Mouse (Mus musculus) midbrain, embryonic 13.5 days (tissue): ENCODE data around the gene Vdr. TPM values are rescaled to one million over a fixed set of nuclear protein-coding genes. Genes with fewer than 3 reads are reported as not detected.

Source experiments
- ATAC-seq: fragments of 200-750 bp; cut with Nextera tagmentation; 2 replicates; pipeline ENCODE4 v1.8.0; 2017; ENCODE audit warnings: mild to moderate bottlenecking, moderate TSS enrichment, moderate library complexity
- H3K27ac ChIP-seq: fragments of 300-500 bp; sonication (generic); 2 replicates; pipeline ENCODE4 v1.5.1; 2015; ENCODE audit warnings: inconsistent platforms, mild to moderate bottlenecking, moderate library complexity
- H3K27me3 ChIP-seq: fragments of 300-500 bp; sonication (generic); 2 replicates; pipeline ENCODE4 v1.6.1; 2015; ENCODE audit warnings: mild to moderate bottlenecking, inconsistent platforms
- H3K36me3 ChIP-seq: fragments of 300-500 bp; sonication (generic); 2 replicates; pipeline ENCODE4 v1.6.1; 2015; ENCODE audit warnings: mild to moderate bottlenecking, inconsistent platforms
- H3K4me1 ChIP-seq: fragments of 300-500 bp; sonication (generic); replicated peaks from 2 replicates; pipeline ENCODE4 v1.6.1; 2015; ENCODE audit warnings: inconsistent platforms
- H3K4me2 ChIP-seq: fragments of 300-500 bp; sonication (generic); replicated peaks from 2 replicates; pipeline ENCODE4 v1.6.1; 2015; ENCODE audit warnings: moderate library complexity, mild to moderate bottlenecking, inconsistent platforms
- H3K4me3 ChIP-seq: fragments of 300-500 bp; sonication (generic); replicated peaks from 2 replicates; pipeline ENCODE4 v1.5.1; 2015; ENCODE audit warnings: mild to moderate bottlenecking, inconsistent platforms
- H3K9ac ChIP-seq: fragments of 300-500 bp; sonication (generic); replicated peaks from 2 replicates; pipeline ENCODE4 v1.6.1; 2015; ENCODE audit warnings: mild to moderate bottlenecking, inconsistent platforms
- H3K9me3 ChIP-seq: fragments of 300-500 bp; sonication (generic); 2 replicates; pipeline ENCODE4 v1.6.1; 2016; ENCODE audit warnings: mild to moderate bottlenecking, inconsistent platforms
- WGBS: fragments of 180-500 bp; shearing (Covaris S2); methylation state at CpG from one replicate; pipeline ENCODE4 v1.1.7; 2015; 5-methylcytosine and 5-hydroxymethylcytosine counted together
- polyA plus RNA-seq: library from polyadenylated mRNA; unstranded; fragments of >200 nt; fragmentation: Nextera tagmentation; extraction: Ambion mirVana; gene quantifications from 2 replicates; pipeline ENCODE4 v1.2.1, GENCODE M21; 2015

The Vdr gene
- polyA plus RNA-seq, 1 experiment from 2014 or later: not detected

GRCm38 (mm10) chr15:97917994-97918393 is 7.6 kb upstream of the Vdr start:
- no peaks in the 10 kb centered on the region for H3K36me3 ChIP-seq
- peaks cover 3% of the 10 kb centered on the region; the same call in 1 of the 2 replicates for H3K27me3 ChIP-seq
- WGBS: 85% methylated on average over 9 of the region's 9 CpGs

DNA sequence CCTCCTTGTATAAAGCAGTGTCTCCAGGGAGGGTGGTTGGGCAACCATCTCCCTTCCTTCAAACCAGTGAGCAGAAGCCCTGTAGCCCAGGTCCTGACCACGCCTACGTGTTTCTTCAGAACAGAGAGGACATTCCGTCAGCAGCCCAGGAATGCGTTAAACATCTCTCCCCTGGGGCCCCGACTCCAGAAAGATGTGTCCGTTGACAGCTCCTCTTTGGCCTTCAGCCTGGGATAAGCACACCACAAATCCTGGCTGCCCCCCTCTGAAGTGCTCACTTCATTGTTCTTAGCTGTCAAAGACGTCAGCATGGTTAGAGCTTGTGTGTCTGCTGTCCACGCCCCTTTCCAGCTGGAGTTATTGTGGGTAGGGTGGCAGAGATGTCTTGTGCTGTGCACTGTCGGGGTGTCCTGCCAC is 3.9 kb upstream of the Vdr start:
- no peak overlapping the region for H3K27ac ChIP-seq
- 0 out of 2 replicates have a peak, but pooled peaks have one; percentile 50 for ATAC-seq
- H3K36me3 ChIP-seq: no peaks in the 10 kb centered on the region
- H3K9me3 ChIP-seq: no peaks in the 10 kb centered on the region
- WGBS: 15% methylated on average over 9 of the region's 9 CpGs
- peaks cover 13% of the 10 kb centered on the region for H3K27me3 ChIP-seq
- peak overlapping the region; percentile 28 for H3K4me2 ChIP-seq
- H3K4me1 ChIP-seq: peaks cover 10% of the 10 kb centered on the region
- no peak overlapping the region for H3K9ac ChIP-seq
- no peak overlapping the region for H3K4me3 ChIP-seq

More at GRCm38 (mm10) chr15:97917994-97918393, 7.6 kb upstream of the Vdr start:
- Histone ChIP-seq H3K4me1 (peaks cover 10% of the 10 kb centered on the region), H3K4me2 (no peak overlapping the region), H3K27ac (no peak overlapping the region), H3K9ac (no peak overlapping the region), H3K4me3 (no peak overlapping the region), H3K9me3 (no peaks in the 10 kb centered on the region)
- ATAC-seq: no peak

- peaks cover 15% of the 10 kb centered on the region for H3K4me1 ChIP-seq
- no peaks in the 10 kb centered on the region for H3K36me3 ChIP-seq
- peak; percentile 60 for ATAC-seq
- H3K4me3 ChIP-seq: peak overlapping the region; percentile 41
- H3K9me3 ChIP-seq: no peaks in the 10 kb centered on the region
- H3K27ac ChIP-seq: no peak overlapping the region
- H3K9ac ChIP-seq: peak overlapping the region; percentile 42
- WGBS: 1% methylated on average over 59 of the region's 59 CpGs
- H3K27me3 ChIP-seq: peaks cover 50% of the 10 kb centered on the region
- peak overlapping the region; percentile 67 for H3K4me2 ChIP-seq
These were observed 2.4 kb downstream of the Vdr start for GRCm38 (mm10) chr15:97907801-97908751.

DNA sequence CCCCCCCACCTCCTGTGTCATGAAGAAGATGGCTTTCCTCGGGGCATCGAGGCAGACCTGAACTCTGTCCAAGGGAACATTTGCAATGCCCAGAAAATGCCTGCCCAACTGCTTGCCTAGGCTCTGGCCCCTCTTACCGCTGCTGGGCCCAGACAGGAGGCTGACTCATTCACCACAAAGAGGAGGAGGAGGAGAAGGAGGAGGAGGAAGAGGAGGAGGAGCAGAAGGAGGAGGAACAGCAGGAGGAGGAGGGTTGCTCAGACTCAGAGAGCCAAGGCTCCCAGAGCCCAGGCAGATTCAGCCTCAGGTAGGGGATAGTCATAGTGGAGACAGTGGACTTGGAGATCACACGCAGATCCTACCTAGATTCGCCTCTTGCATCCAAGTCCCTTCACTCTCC is 3.2 kb downstream of the Vdr start:
- Histone ChIP-seq H3K9me3 (no peaks in the 10 kb centered on the region), H3K27me3 (peaks cover 50% of the 10 kb centered on the region), H3K4me2 (peak overlapping the region; percentile 67), H3K9ac (no peak overlapping the region), H3K4me3 (no peak overlapping the region), H3K27ac (no peak overlapping the region), H3K4me1 (peaks cover 15% of the 10 kb centered on the region), H3K36me3 (no peaks in the 10 kb centered on the region)
- 53% methylated on average over 5 of the region's 5 CpGs for WGBS
- ATAC-seq: no peak

GRCm38 (mm10) chr15:97905281-97905680 is 5.1 kb downstream of the Vdr start:
- peaks cover 45% of the 10 kb centered on the region for H3K27me3 ChIP-seq
- no peak overlapping the region for H3K4me3 ChIP-seq
- WGBS: 69% methylated on average over 6 of the region's 6 CpGs
- no peak overlapping the region for H3K4me2 ChIP-seq
- no peak overlapping the region for H3K9ac ChIP-seq
- ATAC-seq: no peak
- no peaks in the 10 kb centered on the region for H3K9me3 ChIP-seq
- no peaks in the 10 kb centered on the region for H3K36me3 ChIP-seq
- no peak overlapping the region for H3K27ac ChIP-seq
- peaks cover 15% of the 10 kb centered on the region for H3K4me1 ChIP-seq

DNA sequence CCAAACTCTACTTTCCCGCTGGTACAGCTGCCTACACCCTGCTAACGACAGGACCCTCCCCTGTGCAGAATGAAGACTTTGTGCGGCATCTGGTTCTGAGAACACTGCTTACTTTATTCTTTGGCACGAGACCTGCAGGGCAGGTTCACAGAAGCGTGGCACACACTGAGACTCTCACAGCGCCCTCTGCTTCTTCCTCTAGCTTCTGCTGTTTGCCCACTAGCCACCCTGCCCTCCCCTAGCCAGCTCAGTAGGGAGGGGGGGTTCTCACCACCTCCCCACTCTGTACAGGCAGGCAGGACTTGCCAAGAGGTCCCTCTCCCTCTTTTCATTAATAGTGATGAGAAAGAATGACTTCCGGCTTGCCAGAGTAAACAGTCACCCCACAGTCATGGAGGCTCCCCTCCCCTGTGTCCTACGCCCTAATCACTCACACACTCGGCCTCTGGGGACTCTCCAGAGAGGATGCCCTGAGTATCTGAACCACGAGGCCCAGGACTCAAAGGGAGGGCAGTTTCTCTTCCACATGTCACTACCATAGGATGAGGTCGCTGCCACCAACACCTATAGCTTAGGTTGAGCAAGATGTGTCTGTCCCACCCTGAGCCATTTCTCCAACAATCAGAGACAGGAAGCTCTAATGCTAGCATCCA is 6.0 kb downstream of the Vdr start:
- Histone ChIP-seq H3K27me3 (peaks cover 41% of the 10 kb centered on the region), H3K36me3 (no peaks in the 10 kb centered on the region), H3K4me3 (no peak overlapping the region), H3K27ac (no peak overlapping the region), H3K9ac (no peak overlapping the region), H3K4me2 (no peak overlapping the region), H3K9me3 (no peaks in the 10 kb centered on the region), H3K4me1 (peaks cover 15% of the 10 kb centered on the region)
- ATAC-seq: no peak
- 72% methylated on average over 11 of the region's 11 CpGs for WGBS

- Histone ChIP-seq H3K4me3 (no peak overlapping the region), H3K4me2 (no peak overlapping the region), H3K4me1 (peaks cover 12% of the 10 kb centered on the region), H3K9ac (no peak overlapping the region), H3K9me3 (no peaks in the 10 kb centered on the region), H3K27ac (no peak overlapping the region), H3K36me3 (no peaks in the 10 kb centered on the region), H3K27me3 (peaks cover 31% of the 10 kb centered on the region)
- ATAC-seq: no peak
- 81% methylated on average over 15 of the region's 15 CpGs for WGBS
These were observed 7.0 kb downstream of the Vdr start for GRCm38 (mm10) chr15:97903261-97904009.

- Histone ChIP-seq H3K4me3 (no peak overlapping the region), H3K27me3 (peaks cover 6% of the 10 kb centered on the region; the same call in 1 of the 2 replicates), H3K36me3 (no peaks in the 10 kb centered on the region), H3K27ac (no peak overlapping the region), H3K4me2 (no peak overlapping the region), H3K9ac (no peak overlapping the region), H3K4me1 (no peaks in the 10 kb centered on the region), H3K9me3 (no peaks in the 10 kb centered on the region)
- no peak for ATAC-seq
- WGBS: 88% methylated on average over 9 of the region's 9 CpGs
These were observed 9.4 kb downstream of the Vdr start for GRCm38 (mm10) chr15:97900991-97901390.

- Histone ChIP-seq H3K27ac (no peak overlapping the region), H3K9ac (no peak overlapping the region), H3K4me2 (no peak overlapping the region), H3K27me3 (peaks cover 6% of the 10 kb centered on the region; the same call in 1 of the 2 replicates), H3K4me3 (no peak overlapping the region), H3K36me3 (no peaks in the 10 kb centered on the region), H3K4me1 (no peaks in the 10 kb centered on the region), H3K9me3 (no peaks in the 10 kb centered on the region)
- WGBS: 86% methylated on average over 12 of the region's 12 CpGs
- no peak for ATAC-seq
These were observed 10.0 kb downstream of the Vdr start for GRCm38 (mm10) chr15:97900336-97900912.

DNA sequence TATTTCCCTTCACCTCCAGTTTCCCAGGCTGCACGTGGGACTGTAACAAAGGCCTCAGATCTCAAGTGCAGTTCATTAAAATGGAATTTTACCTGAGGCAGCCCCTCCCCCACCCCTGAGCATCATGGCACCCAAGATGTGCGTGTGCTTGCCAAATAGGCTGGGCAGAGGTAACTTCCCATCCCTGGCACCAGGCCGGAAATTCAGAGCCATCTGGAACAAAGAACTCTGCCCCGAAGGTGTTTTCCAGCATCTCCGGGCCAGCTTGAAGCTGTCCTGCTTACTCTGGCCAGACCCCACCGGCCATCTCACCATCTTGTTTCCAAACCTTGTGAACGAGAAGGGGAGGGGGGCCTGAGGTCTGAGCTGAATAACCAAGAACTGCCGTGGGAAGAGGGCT is 10.7 kb downstream of the Vdr start:
- H3K4me2 ChIP-seq: no peak overlapping the region
- peaks cover 1% of the 10 kb centered on the region; the same call in 1 of the 2 replicates for H3K27me3 ChIP-seq
- no peak for ATAC-seq
- H3K4me3 ChIP-seq: no peak overlapping the region
- no peak overlapping the region for H3K9ac ChIP-seq
- H3K36me3 ChIP-seq: no peaks in the 10 kb centered on the region
- no peak overlapping the region for H3K27ac ChIP-seq
- WGBS: 67% methylated on average over 8 of the region's 8 CpGs
- no peaks in the 10 kb centered on the region for H3K9me3 ChIP-seq
- no peaks in the 10 kb centered on the region for H3K4me1 ChIP-seq

- Histone ChIP-seq H3K36me3 (no peaks in the 10 kb centered on the region), H3K9me3 (no peaks in the 10 kb centered on the region), H3K4me1 (no peaks in the 10 kb centered on the region), H3K27me3 (no peaks in the 10 kb centered on the region), H3K4me2 (no peak overlapping the region), H3K27ac (no peak overlapping the region), H3K4me3 (no peak overlapping the region), H3K9ac (no peak overlapping the region)
- no peak for ATAC-seq
- WGBS: 85% methylated on average over 5 of the region's 5 CpGs
These were observed 11.6 kb downstream of the Vdr start for GRCm38 (mm10) chr15:97898791-97899190.
